Mouse (Mus musculus) liver, adult 2 months (tissue): Measurements from ENCODE around the gene Gpr37l1. TPM values are rescaled to one million over a fixed set of nuclear protein-coding genes. Genes with fewer than 3 reads are reported as not detected.

ENCODE experiments used
- DNase-seq: peaks from one replicate; pipeline ENCODE4 v3.0.0-alpha.2; 2011; ENCODE audit warnings: low read depth, low spot score; ENCODE audit errors: extremely low read depth
- H3K27ac ChIP-seq: fragments of 200-500 bp; replicated peaks from 2 replicates; pipeline ENCODE4 v1.5.1; 2012; ENCODE audit warnings: low read depth, mild to moderate bottlenecking, control low read depth, inconsistent platforms, low read length; ENCODE audit not compliant: insufficient read depth
- H3K27me3 ChIP-seq: fragments of 200-500 bp; 2 replicates; pipeline ENCODE4 v1.6.1; 2012; ENCODE audit warnings: mild to moderate bottlenecking, moderate library complexity, low read length, inconsistent platforms; ENCODE audit not compliant: control insufficient read depth, insufficient read depth
- H3K36me3 ChIP-seq: fragments of 200-500 bp; 2 replicates; pipeline ENCODE4 v1.6.1; 2012; ENCODE audit warnings: low read length, inconsistent platforms; ENCODE audit not compliant: control insufficient read depth, insufficient read depth
- H3K4me1 ChIP-seq: fragments of 200-500 bp; 2 replicates; pipeline ENCODE4 v1.6.1; 2011; ENCODE audit warnings: low read length; ENCODE audit not compliant: control insufficient read depth, insufficient read depth
- H3K4me3 ChIP-seq: fragments of 200-500 bp; 2 replicates; pipeline ENCODE4 v1.5.1; 2011; ENCODE audit warnings: low read depth, mild to moderate bottlenecking, control low read depth, low read length, moderate library complexity; ENCODE audit not compliant: insufficient read depth
- H3K79me2 ChIP-seq: fragments of 200-500 bp; 2 replicates; pipeline ENCODE4 v1.6.1; 2012; ENCODE audit warnings: inconsistent platforms, mild to moderate bottlenecking, low read length, moderate library complexity; ENCODE audit not compliant: control insufficient read depth, insufficient read depth
- H3K9ac ChIP-seq: fragments of 200-500 bp; 2 replicates; pipeline ENCODE4 v1.6.1; 2012; ENCODE audit warnings: low read depth, mild to moderate bottlenecking, control low read depth, inconsistent platforms, low read length
- CTCF ChIP-seq: fragments of 200-500 bp; IDR thresholded peaks from 2 replicates; pipeline ENCODE4 v1.5.1; 2011; ENCODE audit warnings: low read depth, low read length, control low read depth
- POLR2A ChIP-seq: fragments of 200-500 bp; IDR thresholded peaks from 2 replicates; pipeline ENCODE4 v1.6.1; 2011; ENCODE audit warnings: low read length, control low read depth; ENCODE audit not compliant: insufficient read depth; ENCODE audit errors: extremely low read depth
- WGBS: fragments of 180-500 bp; shearing (Covaris S2); methylation state at CpG from one replicate; pipeline ENCODE4 v1.1.7; 2018; 5-methylcytosine and 5-hydroxymethylcytosine counted together
- polyA plus RNA-seq: library from polyadenylated mRNA; depleted of rRNA; stranded (reverse); fragments of >200 nt; gene quantifications from 2 replicates; pipeline ENCODE4 v1.2.3, GENCODE M21; 2012
- total RNA-seq: library from RNA; depleted of rRNA; stranded (reverse); fragments of >200 nt; gene quantifications from 2 replicates; pipeline ENCODE4 v1.2.3, GENCODE M21; 2014

Gene Gpr37l1
- total and polyA plus RNA-seq, 2 experiments: not detected

DNA sequence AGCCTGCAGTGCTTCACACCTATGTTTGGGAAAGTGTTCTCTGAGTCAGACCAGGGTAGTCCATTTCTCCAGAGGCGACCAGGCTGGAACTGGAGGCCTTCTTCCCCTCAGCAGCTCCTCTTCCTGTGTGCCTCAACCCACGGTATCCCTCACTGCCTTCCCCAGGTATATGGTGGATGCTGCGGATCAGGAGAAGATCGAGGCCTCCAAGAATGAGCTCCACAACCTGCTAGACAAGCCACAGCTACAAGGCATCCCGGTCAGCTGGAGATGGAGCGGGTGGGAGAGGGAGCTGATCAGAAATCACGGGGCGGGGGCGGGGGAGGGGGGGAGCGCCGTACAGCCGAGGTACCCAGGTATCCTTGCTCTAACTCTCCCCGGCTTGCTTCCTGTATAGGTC lies 13.5 kb downstream of the Gpr37l1 start:
- H3K79me2 ChIP-seq: peaks cover 3% of the 10 kb centered on the region; the same call in 1 of the 2 replicates
- H3K27me3 ChIP-seq: no peaks in the 10 kb centered on the region
- H3K27ac ChIP-seq: no peak overlapping the region
- H3K4me1 ChIP-seq: peaks cover 2% of the 10 kb centered on the region; the same call in 1 of the 2 replicates
- 45% methylated on average over 13 of the region's 13 CpGs for WGBS
- H3K36me3 ChIP-seq: peaks cover 5% of the 10 kb centered on the region
- no peak for TF ChIP-seq CTCF
- TF ChIP-seq POLR2A: no peak
- H3K9ac ChIP-seq: no peak overlapping the region
- DNase-seq: no peak
- no peak overlapping the region for H3K4me3 ChIP-seq

DNA sequence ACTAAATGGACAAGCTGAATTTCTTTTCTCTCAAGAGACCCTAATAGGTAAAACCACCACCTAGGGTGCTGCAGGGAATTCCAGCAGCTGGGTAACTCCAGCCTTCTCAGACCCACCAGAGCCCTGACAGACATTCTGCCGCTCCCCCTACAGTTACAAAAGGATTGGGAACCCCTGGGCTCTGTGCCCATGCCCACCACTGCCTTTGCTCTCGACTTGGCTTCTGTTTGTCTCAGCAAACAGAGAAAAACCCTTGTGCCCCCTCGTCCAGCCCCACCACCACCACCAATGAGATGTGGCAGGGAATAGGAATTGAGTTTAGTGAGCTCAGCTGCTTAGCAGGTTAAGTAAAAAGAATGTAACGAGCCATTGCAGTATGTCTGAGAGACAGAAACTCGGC lies 18.5 kb downstream of the Gpr37l1 start:
- Histone ChIP-seq H3K4me3 (no peak overlapping the region), H3K4me1 (0 out of 2 replicates have a peak, but pooled peaks cover 5% of the 10 kb centered on the region), H3K79me2 (peaks cover 11% of the 10 kb centered on the region; the same call in 1 of the 2 replicates), H3K27me3 (no peaks in the 10 kb centered on the region), H3K9ac (no peak overlapping the region), H3K27ac (no peak overlapping the region), H3K36me3 (no peaks in the 10 kb centered on the region)
- WGBS: 81% methylated on average over 5 of the region's 5 CpGs
- no peak for DNase-seq
- TF ChIP-seq CTCF (no peak), POLR2A (no peak)

DNA sequence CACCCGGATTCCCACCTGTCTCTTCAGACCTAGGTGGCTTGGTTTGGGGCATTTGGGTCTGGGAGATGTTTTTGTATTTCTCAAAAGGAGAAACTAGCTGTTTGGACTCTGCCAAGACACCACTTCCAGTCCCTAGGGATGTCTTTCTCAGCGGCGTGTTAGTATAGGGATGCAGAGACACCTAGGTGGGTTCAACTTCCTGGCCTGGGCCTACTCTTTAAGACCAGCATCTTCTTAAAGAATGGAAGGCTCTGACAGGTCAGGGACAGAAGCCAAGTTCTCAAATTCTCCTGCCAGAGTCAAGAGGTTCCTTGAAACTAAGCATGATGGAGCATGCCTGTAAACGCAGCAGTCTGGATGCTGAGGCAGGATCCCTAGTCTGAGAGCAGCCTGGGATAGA lies 19.0 kb downstream of the Gpr37l1 start:
- peak overlapping the region; percentile 25; the same call in 1 of the 2 replicates for H3K4me3 ChIP-seq
- 86% methylated on average over 4 of the region's 4 CpGs for WGBS
- 0 out of 2 replicates have a peak, but pooled peaks cover 5% of the 10 kb centered on the region for H3K4me1 ChIP-seq
- H3K36me3 ChIP-seq: no peaks in the 10 kb centered on the region
- H3K79me2 ChIP-seq: peaks cover 11% of the 10 kb centered on the region; the same call in 1 of the 2 replicates
- no peak for DNase-seq
- TF ChIP-seq CTCF: no peak
- TF ChIP-seq POLR2A: no peak
- no peak overlapping the region for H3K9ac ChIP-seq
- H3K27me3 ChIP-seq: no peaks in the 10 kb centered on the region
- no peak overlapping the region for H3K27ac ChIP-seq

DNA sequence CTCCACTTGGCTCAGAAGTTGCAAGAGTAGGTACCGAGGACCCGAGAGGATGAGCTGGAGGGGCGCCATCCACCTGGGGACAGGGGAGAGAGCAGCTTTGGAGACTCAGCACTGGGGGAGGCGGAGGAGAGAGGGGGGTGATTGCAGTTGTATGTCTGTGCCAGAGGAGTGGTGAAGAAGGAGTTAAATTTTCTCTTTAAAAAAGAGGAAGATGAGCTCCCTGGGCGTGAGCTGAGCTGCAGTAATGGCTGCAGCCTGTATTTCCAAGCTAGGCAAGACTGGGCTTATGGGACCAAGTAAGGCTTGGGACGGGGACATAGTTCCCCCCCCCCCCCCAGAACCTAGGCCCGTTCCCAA lies 19.8 kb downstream of the Gpr37l1 start:
- no peak for TF ChIP-seq POLR2A
- no peak for TF ChIP-seq CTCF
- no peak for DNase-seq
- 40% methylated on average over 7 of the region's 7 CpGs for WGBS
- peak overlapping the region; percentile 84 for H3K4me3 ChIP-seq
- 0 out of 2 replicates have a peak, but pooled peaks cover 5% of the 10 kb centered on the region for H3K4me1 ChIP-seq
- peaks cover 11% of the 10 kb centered on the region; the same call in 1 of the 2 replicates for H3K79me2 ChIP-seq
- H3K36me3 ChIP-seq: no peaks in the 10 kb centered on the region
- no peak overlapping the region for H3K27ac ChIP-seq
- peak overlapping the region; percentile 89 for H3K9ac ChIP-seq
- no peaks in the 10 kb centered on the region for H3K27me3 ChIP-seq

DNA sequence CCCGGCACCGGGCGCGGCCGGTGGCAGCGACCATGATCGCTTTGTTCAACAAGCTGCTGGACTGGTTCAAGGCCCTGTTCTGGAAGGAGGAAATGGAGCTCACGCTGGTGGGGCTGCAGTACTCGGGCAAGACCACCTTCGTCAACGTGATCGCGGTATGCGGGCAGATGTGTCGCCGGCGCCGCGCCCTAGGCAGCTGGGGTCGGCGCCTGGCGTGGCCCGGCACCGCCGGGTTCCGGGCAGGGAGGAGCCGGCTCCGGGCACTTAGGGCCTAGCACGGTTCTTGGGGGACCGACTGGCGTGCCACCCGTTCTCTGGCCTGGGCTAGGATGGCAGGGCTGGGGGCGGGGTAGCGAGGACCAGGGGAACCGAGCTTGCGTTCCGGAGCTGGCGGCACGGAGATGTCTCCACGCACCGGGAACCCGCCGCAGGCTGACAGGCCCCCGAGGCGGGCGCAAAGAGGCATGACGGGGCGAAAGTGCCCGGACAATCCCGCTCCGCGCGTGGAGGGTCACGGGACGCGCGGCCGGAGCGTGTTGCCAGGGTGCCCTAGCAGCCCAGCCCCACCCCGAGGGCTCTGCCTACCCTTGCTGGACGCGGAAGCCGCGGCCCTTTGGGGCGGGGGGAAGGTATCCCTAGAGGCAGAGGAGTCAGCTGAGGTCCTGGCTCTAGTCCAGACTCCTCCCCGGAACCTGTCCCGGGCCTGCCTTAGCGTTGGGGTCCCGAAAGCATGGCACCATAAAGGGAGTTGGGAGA lies 20.4 kb downstream of the Gpr37l1 start:
- Histone ChIP-seq H3K27ac (peak overlapping the region; percentile 59), H3K9ac (peak overlapping the region; percentile 89), H3K4me1 (0 out of 2 replicates have a peak, but pooled peaks cover 5% of the 10 kb centered on the region), H3K79me2 (peaks cover 11% of the 10 kb centered on the region; the same call in 1 of the 2 replicates), H3K4me3 (peak overlapping the region; percentile 84), H3K27me3 (no peaks in the 10 kb centered on the region), H3K36me3 (no peaks in the 10 kb centered on the region)
- WGBS: under 1% methylated on average over 67 of the region's 69 CpGs
- TF ChIP-seq CTCF (no peak), POLR2A (0 out of 2 replicates have a peak, but pooled peaks have one; percentile 24)
- peak; percentile 56 for DNase-seq
